Mouse (Mus musculus) embryo, embryonic 10 days (tissue): ENCODE measurements around the gene Syndig1.
A peak's percentile ranks its signal among the peaks of the same experiment; 100 is the strongest.

Experiments used
- DNase-seq: peaks from one replicate; pipeline ENCODE4 v3.0.0-alpha.2; 2015; ENCODE audit warnings: low spot score

Gene Syndig1

GRCm38 (mm10) chr2:149983107-149983506 is 154.1 kb downstream of the Syndig1 start:
- DNase-seq = no peak

GRCm38 (mm10) chr2:149987610-149988009 is 158.6 kb downstream of the Syndig1 start:
- no peak for DNase-seq

- no peak for DNase-seq
Observed at GRCm38 (mm10) chr2:149991506-149991905, 162.5 kb downstream of the Syndig1 start.

GRCm38 (mm10) chr2:149992921-149993320 is 163.9 kb downstream of the Syndig1 start:
- no peak for DNase-seq

GRCm38 (mm10) chr2:149996382-149996964 is 167.5 kb downstream of the Syndig1 start:
- DNase-seq = no peak

- DNase-seq = no peak
Observed at GRCm38 (mm10) chr2:149997657-149998056, 168.6 kb downstream of the Syndig1 start.

GRCm38 (mm10) chr2:149998373-149999108 is 169.5 kb downstream of the Syndig1 start:
- DNase-seq = no peak

- no peak for DNase-seq
Observed at GRCm38 (mm10) chr2:150000564-150000963, 171.6 kb downstream of the Syndig1 start.

GRCm38 (mm10) chr2:150003499-150003898 is 174.5 kb downstream of the Syndig1 start:
- DNase-seq = no peak

GRCm38 (mm10) chr2:150012787-150013346 is 183.9 kb downstream of the Syndig1 start:
- DNase-seq = no peak

GRCm38 (mm10) chr2:150013785-150014184 is 184.8 kb downstream of the Syndig1 start:
- no peak for DNase-seq

GRCm38 (mm10) chr2:150016303-150016702 is 187.3 kb downstream of the Syndig1 start:
- no peak for DNase-seq

- no peak for DNase-seq
Observed at GRCm38 (mm10) chr2:150020706-150021105, 191.7 kb downstream of the Syndig1 start.

- peak; percentile 44 for DNase-seq
Observed at GRCm38 (mm10) chr2:150023873-150024339, 194.9 kb downstream of the Syndig1 start.

- DNase-seq = no peak
Observed at GRCm38 (mm10) chr2:150043531-150043930, 214.5 kb downstream of the Syndig1 start.
